Mouse (Mus musculus) kidney, adult 2 months (tissue): Measurements from ENCODE around the gene Gm10037.
"Not testable (repeated sequence)": the region's sequence is repeated elsewhere in the genome, so short reads cannot be mapped to it uniquely, and the experiment has no call there.

Experiments
- CTCF ChIP-seq: fragments of 200-500 bp; conservative IDR thresholded peaks from 2 replicates; pipeline ENCODE4 v1.5.1; 2011; ENCODE audit warnings: low read depth, mild to moderate bottlenecking, control low read depth, low read length, moderate library complexity, mixed read lengths; ENCODE audit not compliant: insufficient read depth, insufficient read length
- POLR2A ChIP-seq: fragments of 200-500 bp; IDR thresholded peaks from one replicate; pipeline ENCODE4 v1.6.1; 2011; ENCODE audit warnings: low read depth, low read length, control low read depth

DNA sequence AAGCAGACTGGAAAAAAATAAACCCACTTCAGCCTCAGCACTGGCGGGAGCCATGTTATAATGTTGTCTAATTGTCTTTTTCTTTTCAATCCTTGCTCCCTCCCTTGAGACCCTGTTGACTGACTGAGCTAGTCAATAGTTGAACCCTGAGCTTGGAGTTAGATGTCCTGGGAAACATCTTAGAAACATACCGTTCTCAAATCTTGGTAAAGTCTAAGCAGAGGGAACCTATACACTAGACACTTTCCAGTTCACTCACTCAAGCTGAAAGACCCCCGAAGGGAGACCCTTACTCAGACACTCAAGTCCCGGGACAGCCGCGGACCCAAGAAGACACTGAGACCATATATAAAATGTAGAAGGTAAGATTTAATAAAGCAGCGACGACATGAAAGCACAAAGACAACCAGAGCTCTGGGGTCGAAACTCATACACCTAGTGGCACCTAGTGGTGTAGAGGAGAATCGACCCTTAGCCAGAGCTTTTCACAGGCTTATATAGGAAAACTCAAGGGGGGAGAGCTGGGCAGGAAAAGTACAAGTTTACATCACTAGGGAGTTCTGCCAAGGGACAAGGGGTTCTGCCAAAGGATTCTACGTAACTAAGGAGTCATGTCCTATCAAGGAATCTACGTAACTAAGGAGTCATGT lies 45.3 kb downstream of the Gm10037 start:
- not testable (repeated sequence) for TF ChIP-seq POLR2A, CTCF
